Mouse (Mus musculus) NIH3T3 (cell line): Measurements from ENCODE around the gene Ankrd63.
A peak's percentile ranks its signal among the peaks of the same experiment; 100 is the strongest.
"Not testable (repeated sequence)": the region's sequence is repeated elsewhere in the genome, so short reads cannot be mapped to it uniquely, and the experiment has no call there.

Experiments
- DNase-seq: peaks from one replicate; pipeline ENCODE4 v3.0.0-alpha.2; 2012; ENCODE audit warnings: low read depth

Gene Ankrd63

DNA sequence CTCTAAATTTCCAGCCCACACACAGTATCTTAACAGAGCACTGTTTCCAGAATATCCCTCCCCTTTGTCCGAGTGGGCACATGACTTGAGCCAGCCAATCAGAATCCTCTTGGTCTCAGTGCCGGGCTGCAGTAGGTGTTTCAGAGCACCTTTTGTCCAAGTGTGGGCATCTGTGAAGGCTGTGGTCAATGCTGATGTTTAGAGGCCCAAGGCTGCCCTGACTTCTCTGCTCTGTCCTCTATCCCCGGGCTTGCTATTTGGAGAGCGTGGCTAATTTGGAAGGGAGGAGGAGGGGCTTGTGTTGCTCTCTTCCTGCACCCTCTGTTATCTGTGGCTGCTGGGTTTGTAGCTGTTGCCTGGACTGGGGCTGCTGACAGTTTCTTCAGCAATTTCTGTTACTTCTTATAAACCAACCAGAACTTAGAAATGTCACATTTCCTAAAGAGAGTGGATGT is 43.7 kb downstream of the Ankrd63 start:
- DNase-seq = peak; percentile 66

DNA sequence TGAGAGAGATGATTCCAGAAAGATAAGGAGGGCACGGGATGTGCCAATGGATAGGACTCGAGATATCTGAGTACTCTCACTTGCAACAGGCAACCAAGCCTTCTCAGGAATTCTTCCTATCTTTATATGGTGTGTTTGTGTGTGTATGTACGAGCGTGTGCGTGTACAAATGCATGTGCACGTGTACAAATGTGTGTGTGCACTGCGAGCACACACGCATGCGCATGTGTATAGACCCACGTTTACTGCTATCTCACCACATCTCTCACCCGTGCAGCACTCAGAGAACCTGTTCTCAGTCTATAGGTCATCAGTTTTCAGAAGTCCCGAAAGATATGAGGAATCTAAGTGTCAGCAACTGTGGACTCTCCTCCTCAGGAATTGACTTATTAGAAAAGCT is 44.3 kb downstream of the Ankrd63 start:
- DNase-seq = no peak

DNA sequence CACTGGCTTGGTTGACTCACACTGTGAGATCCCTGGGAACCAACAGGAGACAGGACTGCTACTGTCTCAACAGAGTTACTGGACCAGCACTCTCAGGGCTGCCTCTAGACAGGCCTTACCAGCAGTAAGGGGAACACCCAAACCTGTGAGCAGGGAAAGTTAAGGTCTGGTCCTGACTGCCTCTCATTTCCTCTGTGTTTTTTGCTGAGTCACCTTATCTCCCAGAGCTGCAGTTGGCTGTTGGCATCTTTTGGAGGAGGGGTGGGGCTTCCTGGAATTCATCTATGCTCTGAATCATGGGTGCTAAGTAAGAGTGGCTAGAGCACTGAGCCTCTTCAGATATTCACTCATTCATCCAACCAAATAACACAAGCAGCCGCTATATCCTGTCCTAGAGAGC is 44.7 kb downstream of the Ankrd63 start:
- DNase-seq = peak; percentile 92

DNA sequence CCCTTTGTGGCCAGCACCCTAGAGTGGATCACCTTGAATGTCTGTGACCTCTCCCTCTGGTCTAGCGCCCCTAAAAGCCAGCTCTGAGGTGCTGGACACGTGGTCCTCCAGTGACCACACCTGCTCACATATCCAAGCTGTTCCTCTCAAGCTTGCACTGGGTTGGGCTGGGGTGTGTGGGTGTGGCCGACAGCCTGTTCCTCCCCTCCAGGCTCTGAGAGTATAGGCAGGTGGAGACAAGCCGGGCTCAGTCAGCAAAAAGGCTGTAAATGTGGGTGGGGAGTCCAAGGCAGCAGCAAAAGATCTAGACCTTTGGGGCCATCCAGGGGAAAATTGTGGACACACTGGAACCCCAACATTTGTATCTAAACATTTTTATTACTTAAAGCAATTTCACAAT is 45.3 kb downstream of the Ankrd63 start:
- peak; percentile 46 for DNase-seq

DNA sequence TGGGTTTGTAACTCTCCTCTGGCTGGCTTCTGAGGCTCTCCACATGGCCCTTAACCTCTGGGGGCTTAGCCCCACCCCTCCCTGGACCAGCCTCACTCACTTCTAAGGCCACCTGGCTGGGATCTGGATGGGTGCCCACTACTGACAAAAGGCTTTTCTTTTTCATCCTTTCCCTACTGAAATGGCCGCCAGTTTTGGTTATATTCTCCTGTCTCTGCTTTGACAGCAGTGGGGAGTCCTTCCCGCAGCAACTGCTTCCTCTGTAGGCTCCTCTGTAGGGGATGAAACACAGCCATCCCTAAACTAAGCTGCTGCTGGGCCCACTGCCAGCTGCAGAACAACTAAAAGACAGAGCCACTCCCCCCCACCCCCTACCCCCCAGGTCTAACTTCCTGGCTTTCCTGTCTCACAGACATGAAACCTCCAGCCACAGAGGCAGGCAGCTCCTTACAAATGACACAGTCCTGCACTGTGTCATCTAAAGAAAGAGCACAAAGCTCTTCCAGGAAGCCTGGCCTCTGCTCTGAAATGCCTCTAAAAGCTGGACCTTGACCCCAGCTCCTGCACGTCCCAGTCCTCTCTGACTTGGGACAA is 47.0 kb downstream of the Ankrd63 start:
- DNase-seq = peak; percentile 51

DNA sequence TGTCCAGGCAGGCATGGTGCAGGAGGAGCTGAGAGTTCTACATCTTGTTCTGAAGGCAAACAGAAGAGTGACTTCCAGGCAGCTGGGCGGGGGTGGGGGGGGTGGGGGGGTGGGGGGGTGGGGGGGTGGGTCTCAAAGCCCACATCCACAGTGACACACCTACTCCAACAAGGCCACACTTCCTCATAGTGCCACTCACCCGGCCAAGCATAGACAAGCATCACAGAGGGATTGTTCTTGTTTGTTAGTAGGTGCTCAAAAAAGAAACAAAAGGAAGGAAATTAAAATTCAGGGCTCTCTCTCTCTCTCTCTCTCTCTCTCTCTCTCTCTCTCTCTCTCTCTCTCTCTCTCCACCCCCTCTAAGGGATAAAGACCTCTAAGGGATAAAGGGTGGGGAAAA is 53.1 kb downstream of the Ankrd63 start:
- not testable (repeated sequence) for DNase-seq
